Mouse (Mus musculus): ENCODE data around the gene Prss22.

Gene Prss22

DNA sequence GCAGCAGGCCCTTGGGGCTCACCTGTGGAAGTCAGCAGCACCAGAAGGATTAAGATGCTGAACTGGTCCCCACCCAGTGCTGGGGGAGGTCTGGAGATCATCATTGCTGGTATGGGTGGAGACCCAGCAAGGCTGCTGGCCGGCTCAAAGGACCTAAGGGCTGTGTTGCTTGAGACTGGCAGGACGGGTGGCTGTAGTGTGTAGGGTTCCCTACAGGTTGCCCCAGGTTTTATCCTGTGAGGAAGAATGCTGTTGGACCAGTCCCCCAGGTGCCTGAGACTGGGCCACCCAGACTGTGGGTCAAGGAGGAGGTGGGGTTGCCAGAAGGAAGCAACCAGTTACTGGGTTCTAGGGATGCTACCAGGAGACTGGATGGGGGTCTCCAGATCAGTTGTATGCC, at the start of gene Prss22:
Prss22 (minus strand) TSS at position 200 of the 400 bp plus-strand sequence.
- DNase-seq, result no peak

DNA sequence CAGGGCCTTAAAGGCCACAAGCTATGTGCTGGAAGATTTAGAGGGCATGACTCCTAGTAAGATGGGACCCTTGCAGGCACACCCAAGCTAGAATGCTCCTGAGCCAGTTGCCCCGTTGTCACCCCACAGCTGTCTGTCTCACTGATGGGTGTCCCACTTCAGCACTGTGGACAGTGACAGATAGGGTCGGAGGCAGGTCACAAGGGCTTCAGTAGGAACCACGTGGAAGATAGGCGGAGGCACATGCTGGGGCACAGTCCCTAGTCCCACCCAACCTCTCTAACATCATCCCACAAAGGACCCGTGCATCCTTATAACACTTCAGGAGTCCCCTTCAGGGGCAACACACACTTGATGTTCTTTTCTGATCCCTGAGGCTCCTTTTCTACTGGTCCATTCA, 48.1 kb upstream of the Prss22 start:
- no peak for DNase-seq

DNA sequence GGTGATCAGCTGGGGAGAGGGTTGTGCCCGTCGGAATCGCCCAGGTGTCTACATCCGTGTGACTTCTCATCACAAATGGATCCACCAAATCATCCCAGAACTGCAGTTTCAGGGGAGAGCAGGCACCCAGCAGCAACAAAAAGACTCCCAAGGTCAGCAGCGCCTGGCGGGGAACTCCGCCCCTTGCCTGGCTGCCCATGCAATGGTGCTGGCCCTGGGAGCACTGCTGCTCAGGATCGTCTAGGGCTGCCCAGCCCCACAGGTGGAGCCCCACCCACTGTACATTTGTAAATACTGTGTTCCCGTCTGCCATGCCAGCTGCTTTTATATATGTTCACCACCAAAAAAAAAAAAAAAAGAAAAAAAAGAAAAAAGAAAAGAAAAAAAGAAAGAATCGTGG, 47.7 kb upstream of the Prss22 start:
- DNase-seq, result no peak

DNA sequence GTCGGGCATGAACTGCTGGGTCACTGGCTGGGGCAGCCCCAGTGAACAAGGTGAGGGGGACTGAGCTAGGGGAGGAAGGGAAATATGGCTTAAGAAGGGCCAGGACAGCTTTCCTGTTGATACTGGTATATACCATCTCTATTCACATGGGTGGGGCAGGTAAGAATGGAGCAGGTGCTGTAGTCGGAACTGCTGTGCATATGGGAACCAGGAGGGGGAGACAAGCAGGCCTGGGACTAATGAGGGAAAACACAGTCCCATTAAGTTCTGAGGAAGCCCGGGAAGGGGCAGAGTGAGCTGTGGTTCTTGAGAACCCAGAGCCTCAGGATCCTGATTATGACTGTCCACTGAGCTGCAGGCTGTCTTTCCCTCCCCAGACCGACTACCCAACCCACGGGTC, 46.6 kb upstream of the Prss22 start:
- DNase-seq, result no peak

DNA sequence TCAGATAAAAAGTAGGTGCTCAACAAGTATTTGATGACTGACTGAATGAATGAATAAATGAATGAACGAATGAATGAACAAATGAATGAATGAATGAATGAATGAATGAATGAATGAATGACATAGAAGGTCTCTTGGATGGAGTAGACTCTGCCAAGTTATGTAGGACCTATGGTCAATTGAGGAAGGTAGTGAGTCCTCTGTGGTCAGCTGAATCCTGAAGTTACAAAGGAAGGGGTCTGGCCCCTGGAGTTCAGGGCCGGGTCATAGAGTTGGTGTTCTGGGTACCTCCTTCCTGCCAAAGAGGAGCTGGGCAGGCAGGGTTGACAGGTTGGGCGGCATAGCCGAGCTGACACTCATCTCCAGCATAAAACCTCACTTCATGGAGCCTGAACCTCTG, 39.9 kb upstream of the Prss22 start, which contains the start of gene Prss27:
Prss27 (plus strand) TSS at position 301 of the 400 bp plus-strand sequence.
- DNase-seq, result no peak

DNA sequence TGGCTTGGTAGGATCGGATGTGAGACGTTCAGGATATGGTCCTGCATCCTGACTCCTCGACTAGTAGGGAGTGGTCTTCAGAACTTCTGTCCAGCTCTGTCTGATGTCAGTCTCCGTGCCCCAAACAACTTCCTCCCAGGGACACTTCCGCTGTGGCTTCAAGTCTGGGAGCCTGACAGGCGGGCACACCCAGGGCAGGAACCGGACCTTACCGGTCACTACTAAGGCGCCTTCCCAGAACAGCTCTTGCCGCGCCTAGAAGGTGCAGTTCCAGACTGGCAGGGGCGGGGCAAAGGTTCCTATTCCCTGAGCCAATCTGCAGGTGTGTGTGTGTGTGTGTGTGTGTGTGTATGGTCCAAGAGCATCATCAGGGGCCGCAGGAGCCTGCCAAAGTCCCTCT, 39.5 kb upstream of the Prss22 start:
- DNase-seq, result no peak

DNA sequence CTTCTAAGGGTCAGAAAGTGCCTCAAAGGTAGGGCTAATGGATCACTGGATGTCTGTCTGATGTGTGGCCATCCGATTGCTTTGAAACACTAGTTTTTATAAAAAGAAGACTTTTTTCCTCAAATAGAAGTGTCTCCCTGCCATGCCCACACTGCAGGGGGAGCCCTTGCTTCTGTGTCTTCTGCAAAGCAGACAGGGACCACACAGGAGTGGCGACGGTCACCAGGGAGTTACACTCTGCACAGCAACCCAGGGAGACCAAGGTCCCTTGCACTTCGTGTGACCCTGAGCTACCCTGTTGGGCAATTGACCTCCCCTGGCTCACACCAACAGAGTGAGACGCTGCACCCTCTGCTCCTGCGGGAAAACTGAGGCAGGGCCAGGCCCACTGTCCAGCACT, 39.1 kb upstream of the Prss22 start:
- DNase-seq, result no peak

DNA sequence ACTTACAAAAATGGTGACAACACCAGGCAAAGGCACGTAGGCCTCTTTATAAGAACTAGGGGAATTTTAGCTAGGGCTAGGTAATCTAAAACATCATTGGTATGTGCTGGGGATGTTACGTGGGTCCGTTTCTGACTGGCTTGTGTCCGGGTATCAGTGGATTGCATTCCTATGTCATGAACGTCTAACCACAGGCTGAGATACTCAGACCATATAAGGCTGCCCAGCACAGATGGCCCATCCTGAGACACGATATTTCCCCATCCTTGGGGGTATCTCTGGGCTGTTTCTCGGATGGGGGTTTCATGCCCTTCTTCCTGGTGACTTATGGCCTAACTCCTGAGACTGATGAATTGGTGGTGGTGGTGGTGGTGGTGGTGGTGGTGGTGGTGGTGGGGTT, 37.2 kb upstream of the Prss22 start:
- no peak for DNase-seq

DNA sequence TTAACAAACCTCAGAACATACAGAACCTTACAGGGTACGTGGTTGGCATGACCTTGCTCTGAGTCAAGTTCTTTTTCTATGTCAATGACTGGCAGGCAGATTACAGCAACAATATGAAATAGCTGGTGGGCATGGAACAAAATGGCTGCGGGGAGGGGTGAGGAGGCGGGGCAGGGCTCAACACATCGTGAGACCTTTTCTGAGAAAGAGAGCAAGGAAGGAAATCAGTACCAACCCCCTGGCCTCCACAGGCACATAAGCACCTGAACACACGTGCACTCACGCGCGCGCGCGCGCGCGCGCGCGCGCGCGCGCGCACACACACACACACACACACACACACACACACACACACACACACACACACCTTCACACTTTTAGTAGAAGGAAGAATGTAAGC, 32.7 kb upstream of the Prss22 start:
- DNase-seq, result no peak

DNA sequence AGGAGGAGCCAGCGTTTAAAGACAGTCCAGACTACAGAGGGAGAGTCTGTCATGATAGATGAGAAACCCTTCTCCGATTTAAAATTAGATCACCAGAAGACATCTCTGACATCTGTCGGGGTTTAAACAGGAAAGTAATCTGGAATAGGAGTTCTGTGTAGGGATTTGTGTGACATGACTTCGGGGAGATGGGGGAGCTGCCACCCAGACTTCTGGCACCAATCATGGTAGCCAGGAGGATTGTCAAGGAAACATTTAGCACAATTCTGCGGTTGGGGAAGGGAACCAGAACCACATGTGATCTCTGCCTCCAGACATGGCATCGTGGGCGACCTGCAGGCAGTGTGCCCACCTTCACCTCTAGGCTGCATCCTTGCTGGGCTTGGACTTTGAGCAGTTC, 31.6 kb upstream of the Prss22 start:
- no peak for DNase-seq

DNA sequence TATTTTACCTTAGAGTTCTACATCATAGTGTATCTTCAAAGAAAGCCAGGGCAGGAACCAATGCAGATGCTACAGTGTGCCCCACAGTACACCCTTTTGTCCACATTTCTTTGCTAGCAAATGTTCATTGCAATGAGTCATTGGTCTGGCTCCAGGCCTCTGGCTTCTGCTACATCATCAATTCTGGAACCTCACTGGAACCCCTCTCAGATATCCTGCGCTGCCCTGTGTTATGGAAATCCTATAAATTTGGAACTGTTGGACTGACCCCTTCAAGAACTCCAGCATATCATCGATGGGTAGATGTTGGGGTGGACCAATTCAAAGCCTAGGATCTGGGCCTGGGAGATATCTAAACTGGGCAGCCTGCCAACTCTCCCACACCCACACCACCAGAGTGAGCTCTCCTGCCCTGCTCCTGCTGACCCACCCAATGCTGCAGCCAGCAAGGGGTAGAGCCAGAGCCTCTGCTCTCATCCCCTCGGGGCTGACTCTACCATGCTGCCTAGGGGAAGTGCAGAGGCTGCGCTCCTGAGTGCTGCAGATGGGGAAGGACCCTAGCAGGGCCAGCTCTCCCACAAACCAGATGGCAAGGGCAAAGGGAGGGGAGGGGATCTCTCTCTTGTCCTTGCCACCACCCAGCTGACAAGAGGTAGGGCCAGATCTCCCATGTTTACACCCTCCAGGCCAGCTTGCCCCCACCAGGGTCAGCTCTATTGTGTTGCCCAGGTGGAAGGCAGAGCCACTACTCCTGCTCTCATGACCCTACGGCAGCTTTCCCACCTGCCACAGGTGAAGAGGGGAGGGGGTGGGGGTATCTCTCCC, 23.7 kb upstream of the Prss22 start:
- DNase-seq, result no peak

DNA sequence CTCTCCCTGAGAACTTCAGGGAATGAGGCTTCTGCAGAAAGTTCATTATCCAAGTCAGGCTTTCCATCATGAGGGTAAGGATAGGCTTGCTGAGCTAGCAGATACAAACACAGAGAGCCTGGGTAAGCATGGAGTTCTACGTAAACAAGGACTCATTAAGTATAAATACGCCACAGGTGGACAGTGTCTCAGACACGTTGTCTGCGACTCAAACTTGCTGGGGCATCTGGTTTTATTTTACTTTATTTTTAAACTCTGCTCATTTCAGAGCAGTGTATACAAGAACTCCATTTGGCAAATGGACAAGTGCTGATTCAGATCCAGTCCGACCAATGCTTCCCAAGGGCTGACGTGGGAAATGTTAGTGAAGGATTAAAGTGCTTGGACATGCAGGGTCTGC, 22.8 kb upstream of the Prss22 start:
- DNase-seq, result no peak

DNA sequence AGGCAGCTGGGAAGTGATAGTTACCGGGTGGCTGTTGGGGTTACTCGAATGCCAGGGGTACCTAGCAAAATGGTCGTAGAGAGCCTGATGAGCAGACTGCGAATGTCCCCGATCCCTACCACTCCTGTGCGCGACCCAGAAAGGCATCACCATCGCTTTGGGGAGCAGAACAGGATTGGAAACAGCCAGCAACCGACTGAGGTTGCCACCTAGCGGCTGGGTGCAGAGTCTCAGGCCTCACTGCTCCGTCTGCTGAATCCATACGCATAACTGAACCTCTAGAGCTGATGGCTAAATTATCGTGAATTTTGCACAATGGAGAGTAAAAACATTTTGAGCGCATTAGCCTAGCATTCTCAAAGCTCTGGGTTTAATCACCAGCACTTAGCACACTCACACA, 17.8 kb upstream of the Prss22 start:
- no peak for DNase-seq

DNA sequence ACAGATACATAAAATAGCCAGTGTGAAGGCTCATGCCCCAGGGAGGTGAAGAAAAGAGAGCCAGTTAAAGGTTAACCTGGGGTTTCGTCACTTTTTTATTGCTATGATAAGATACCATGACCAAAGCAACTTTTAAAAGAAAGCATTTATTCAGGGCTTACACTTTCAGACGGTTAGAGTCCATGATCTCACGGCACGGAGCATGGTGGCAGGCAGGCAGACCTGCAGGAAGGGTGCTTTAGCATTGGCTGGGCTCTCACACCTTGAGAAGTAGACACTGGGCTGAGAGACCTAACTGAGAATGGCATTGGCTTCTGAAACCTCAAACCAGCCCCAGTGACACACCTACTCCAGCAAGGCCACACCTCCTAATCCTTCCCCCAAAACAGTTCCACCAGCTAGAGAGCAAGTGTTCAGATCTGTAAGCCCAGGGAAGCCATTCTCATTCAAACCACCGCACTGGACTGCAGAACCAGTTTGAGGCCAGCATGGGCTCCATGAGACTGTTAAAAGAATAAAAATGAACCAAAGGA, 16.6 kb upstream of the Prss22 start:
- DNase-seq, result no peak

DNA sequence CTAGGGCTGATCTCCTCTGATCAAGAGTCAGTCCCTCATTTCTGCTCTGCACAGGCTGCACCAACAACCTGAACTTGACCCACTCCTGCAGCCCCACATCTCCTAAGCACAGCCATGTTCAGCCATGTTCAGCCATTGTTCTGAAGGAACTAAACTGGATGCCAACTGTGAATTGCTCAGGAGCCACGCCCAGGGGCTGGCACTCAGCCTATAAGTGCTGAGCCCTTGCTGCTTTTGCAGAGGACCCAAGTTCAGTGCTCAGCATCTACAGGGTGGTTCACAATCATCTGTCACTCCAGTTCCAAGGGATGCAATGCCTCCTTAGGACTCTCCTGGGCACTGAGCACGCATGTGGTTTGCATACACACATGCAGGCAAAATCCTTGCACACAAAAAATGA, 15.0 kb upstream of the Prss22 start:
- no peak for DNase-seq

DNA sequence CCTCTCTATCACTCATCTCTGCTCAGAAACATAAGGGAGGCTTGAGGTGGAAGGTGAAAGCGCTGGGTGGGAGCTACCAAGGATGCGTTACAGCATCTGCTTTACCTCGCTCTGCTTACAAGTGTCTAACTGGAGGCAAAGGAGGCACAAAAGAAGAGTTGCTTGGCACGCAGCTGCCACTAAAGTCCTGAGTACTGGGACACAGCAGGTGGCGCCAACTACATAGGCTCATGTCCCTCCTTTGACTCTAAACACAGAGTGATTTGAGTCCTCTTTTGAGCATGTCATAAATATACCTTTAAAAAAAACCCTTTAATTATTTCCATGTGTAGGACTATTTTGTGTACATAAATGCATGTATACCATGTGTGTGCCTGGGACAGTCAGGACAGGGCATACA, 11.7 kb upstream of the Prss22 start:
- no peak for DNase-seq

DNA sequence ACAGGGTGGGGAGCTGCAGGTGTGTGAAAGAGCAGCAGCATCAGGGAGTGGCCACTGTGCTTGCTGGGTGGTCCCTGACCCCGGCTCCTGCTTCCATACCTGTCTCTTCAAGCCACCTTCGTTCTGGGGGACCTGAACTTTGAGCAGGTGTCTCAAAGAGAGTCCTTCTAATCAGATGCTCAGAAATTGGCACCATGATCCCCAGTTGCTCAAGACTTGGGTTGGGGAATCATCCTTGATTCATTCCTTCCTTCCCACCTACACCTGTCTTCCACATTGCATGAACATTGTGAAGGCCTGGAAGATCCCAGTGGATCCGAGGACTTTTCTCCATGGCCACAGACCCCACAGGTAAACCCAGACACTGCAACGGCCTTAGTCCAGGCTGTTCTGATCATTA, 10.2 kb upstream of the Prss22 start:
- DNase-seq, result no peak

DNA sequence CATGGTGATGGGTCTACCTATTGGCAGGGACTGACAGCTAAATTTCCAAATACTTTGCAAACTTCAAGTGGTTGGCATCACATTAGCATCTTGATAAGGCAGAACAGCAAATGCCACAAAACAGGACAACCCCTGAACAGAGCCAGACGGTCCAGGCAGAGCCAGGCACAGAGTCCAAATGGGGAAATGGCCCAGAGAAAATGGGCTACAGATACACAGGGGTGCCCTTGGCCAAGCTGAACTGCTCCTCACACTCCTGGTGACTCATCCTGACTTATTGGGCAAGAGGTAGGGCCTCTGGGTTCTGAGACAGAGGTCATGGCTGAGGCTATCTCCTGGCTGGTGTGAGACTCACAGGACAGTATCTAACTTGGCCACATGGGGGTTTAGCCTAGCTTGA, 9.5 kb upstream of the Prss22 start:
- no peak for DNase-seq

DNA sequence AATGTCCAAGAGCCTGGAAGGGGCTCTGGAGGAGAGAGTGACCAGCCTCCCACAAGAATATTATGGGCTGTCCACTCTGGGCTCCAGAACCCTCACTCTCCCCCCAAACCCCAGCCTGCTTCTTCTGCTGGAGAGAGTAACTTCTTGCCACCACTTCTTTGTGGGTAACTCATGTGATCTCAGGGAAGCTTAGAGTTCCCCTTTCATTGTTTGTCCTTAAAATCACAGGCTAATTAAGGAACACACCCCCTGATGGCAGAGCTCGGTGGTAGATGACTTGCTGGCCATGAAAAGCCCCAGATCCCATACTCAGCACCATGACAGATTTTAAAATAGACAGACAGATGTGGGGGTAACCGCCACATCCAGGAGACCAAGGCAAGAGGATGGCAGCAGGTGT, 9.0 kb upstream of the Prss22 start:
- no peak for DNase-seq

DNA sequence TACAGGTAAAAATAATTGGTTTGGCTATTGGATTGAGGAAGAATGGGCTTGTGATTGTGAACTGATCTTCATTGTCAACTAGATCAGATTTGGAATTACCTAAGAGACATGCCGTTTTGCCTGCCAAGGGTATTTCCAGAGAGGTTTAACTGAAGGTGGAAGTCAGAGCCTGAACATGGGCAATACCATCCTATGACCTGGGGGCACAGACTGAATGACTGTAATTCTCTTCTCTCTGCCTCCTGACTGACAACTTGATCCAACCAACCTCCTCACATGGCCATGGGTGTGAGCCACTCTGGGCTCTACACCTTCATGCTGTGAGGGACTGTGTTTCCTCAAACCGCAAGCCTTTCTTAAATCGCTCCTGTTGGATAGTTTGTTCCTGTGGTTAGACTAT, 7.1 kb upstream of the Prss22 start:
- DNase-seq, result no peak

DNA sequence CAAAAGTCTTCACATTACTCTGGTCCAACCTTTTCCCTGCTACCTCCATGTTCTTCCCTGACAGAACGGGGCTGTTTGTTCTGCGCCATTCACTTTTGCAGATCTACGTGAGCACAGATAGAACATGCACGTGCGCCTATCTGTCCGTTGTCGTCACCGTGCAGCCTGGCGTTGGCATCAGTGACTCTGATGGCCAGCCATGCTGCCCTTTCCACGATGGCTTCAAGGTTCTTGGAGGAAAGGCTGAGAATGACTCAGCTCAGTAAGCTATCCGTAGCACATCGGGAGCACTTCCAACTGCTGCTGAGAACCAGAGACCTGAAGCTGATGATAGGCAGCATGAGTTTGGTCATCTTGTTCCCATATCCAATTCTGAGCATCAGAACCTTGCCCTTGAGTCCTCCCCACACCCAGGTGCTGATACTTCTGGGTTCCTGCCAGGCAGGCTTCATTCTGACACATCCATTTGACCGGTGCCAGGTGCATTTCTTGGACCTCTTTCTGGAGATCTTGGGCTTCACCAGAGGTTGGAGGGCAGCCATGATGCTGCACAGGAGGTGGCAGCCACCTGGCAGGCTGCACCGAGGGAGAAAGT, 6.3 kb upstream of the Prss22 start:
- no peak for DNase-seq

DNA sequence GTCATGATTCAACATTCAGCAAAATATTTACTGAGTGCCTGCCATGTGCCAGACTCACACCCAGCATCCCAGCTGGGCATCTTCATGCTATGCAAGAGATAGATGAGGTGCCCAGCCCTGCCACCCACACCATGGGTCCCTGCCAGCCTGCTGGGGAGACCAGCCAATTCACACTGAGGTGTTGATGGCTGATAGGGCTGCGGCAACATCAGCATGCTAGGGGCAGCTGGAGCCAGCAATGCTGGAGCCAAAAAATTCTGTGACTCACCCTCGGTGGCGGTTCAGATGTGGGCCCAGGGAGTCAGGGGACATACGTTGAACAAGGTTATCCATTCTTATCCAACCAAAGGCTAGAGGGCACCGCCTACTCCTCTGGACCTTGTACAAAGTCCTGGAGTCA, 2.5 kb upstream of the Prss22 start:
- no peak for DNase-seq

DNA sequence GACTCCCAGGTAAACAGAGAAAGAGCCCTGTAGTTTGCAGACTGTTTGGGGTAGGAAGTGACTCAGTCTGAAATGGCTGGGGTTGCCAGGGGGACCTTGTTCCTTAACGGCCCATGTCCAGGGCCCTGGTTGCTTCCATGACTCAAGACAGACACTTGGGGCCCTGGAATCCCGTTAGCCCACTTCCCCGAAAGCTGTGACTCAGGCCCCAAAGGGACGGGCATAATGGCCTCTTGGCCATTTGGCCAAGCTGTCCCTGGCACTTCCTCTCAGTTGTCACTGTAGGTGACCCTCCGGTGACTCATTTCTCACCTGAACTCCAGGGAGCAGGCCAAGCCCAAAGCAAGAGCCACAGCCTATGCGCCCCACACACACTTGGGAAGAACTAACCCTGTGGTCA, 483 bp upstream of the Prss22 start:
- DNase-seq, result no peak

DNA sequence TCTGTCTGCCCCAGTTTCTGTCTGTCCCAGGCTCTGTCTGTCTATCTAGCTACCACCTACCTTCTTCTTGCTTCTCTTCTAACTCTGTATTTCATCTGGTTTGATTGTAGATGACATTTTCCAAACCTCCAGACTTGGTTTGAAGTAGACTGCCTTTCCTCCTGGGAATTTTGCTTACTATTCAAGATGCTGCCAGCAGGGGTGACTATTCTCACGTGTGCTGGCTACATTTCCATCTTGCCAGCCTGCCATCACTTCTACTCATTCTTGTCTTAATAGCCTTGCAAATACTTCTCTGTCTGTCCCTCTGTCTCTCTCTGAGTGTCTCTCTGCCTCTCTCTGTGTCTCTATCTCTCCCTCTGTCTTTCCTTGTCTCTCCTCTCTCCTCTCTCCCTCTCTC, 2.5 kb downstream of the Prss22 start:
- no peak for DNase-seq

DNA sequence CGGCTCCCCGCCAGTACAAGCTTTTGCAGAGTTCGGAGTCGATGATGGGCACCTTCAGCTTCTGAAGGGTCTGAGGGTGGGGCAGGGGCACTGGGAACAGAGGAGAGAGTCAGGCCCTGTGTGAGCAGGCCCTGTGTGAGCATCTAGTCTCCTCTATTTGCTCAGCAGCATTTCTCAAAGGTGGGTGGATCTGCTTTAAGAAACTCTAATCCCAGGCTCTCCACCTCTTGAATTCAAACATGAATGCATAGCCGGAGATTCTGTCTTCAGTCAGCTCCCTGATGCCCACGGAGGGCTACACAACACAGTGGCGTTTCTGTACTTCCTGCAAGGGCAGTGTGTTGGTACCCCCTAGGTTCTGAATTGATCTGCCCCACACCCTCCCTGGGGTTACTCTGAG, 3.2 kb downstream of the Prss22 start:
- DNase-seq, result no peak
